In genomic region chr1:92733732-92734131, GRCm38 (mm10) we compare ENCODE assay signal across 27 mouse cellular contexts.
DNase-seq lines count a peak whose midpoint lies in the region; ATAC-seq and TF ChIP-seq lines count a peak whose summit lies in the region.
"Had no signal": no experiment of that assay in that cellular context is flagged by ENCODE, and none has a peak within 500 bp of the region (broad histone marks: within the 10 kb centered on the region; RNA-seq: fewer than 3 reads in every experiment).

No protein-coding gene starts in this region.

- TF ChIP-seq POLR2A in brain, embryonic 14.5 days (IDR thresholded peaks at IDR 0.05; ENCODE audit: borderline replicate concordance, extremely low read depth, insufficient read depth, insufficient read length, poor library complexity, severe bottlenecking): no peak

- peaks cover 8% of the 10 kb centered on the region; the same call in 1 of the 2 replicates for H3K4me1 ChIP-seq in hindbrain, postnatal 0 days (ENCODE audit: insufficient read depth, low read length)
- no peaks in the 10 kb centered on the region for H3K4me1 ChIP-seq in hindbrain, embryonic 11.5 days (replicated peaks; ENCODE audit: control insufficient read depth, insufficient read depth, low read length)
- H3K4me1 ChIP-seq in forebrain, embryonic 16.5 days (replicated peaks; ENCODE audit: control insufficient read depth, insufficient read depth, low read length): peaks cover 64% of the 10 kb centered on the region
- peaks cover 3% of the 10 kb centered on the region; the same call in 1 of the 2 replicates for H3K4me1 ChIP-seq in heart, embryonic 11.5 days (ENCODE audit: control insufficient read depth, insufficient read depth, low read length)
- H3K4me1 ChIP-seq: intestine, embryonic 15.5 days; liver, embryonic 13.5 days had no signal

- no peak overlapping the region for H3K4me2 ChIP-seq in hindbrain, postnatal 0 days (ENCODE audit: low read depth, low read length)
- H3K4me2 ChIP-seq in hindbrain, embryonic 11.5 days (replicated peaks; ENCODE audit: low read depth, low read length): no peak overlapping the region
- no peak overlapping the region for H3K4me2 ChIP-seq in forebrain, embryonic 16.5 days (ENCODE audit: low read length)
- H3K4me2 ChIP-seq in heart, embryonic 11.5 days: no peak overlapping the region
- H3K4me2 ChIP-seq: hindbrain, embryonic 12.5 days; intestine, embryonic 15.5 days; liver, embryonic 13.5 days; neural tube, embryonic 15.5 days had no signal

- peak; percentile 63 for ATAC-seq in hindbrain, postnatal 0 days
- ATAC-seq in hindbrain, embryonic 11.5 days (ENCODE audit: low FRiP score): no peak
- peak; percentile 18 for ATAC-seq in forebrain, embryonic 16.5 days
- no peak for ATAC-seq in heart, embryonic 11.5 days (replicated peaks; ENCODE audit: insufficient number of reproducible peaks, low FRiP score, low TSS enrichment)
- ATAC-seq in inflammation-experienced regulatory T-cells, adult 6 months: no peak
- ATAC-seq: intestine, embryonic 15.5 days; lung, postnatal 0 days had no signal

- H3K4me3 ChIP-seq in hindbrain, postnatal 0 days (ENCODE audit: low read length): no peak overlapping the region
- no peak overlapping the region for H3K4me3 ChIP-seq in hindbrain, embryonic 11.5 days (ENCODE audit: low read depth, low read length)
- no peak overlapping the region for H3K4me3 ChIP-seq in forebrain, embryonic 16.5 days (replicated peaks; ENCODE audit: low read length)
- H3K4me3 ChIP-seq in heart, embryonic 11.5 days (ENCODE audit: low read depth, low read length): no peak overlapping the region
- H3K4me3 ChIP-seq: hindbrain, embryonic 12.5 days; intestine, embryonic 15.5 days; liver, embryonic 13.5 days; neural tube, embryonic 15.5 days had no signal

- no peak overlapping the region for H3K27ac ChIP-seq in hindbrain, postnatal 0 days
- H3K27ac ChIP-seq in hindbrain, embryonic 11.5 days (ENCODE audit: low read depth, low read length): no peak overlapping the region
- peak overlapping the region; percentile 68 for H3K27ac ChIP-seq in forebrain, embryonic 16.5 days (ENCODE audit: low read length)
- no peak overlapping the region for H3K27ac ChIP-seq in heart, embryonic 11.5 days (ENCODE audit: low read depth, low read length)
- H3K27ac ChIP-seq: hindbrain, embryonic 12.5 days; intestine, embryonic 15.5 days; liver, embryonic 13.5 days; neural tube, embryonic 15.5 days; stomach, postnatal 0 days had no signal

- no peaks in the 10 kb centered on the region for H3K27me3 ChIP-seq in hindbrain, postnatal 0 days (ENCODE audit: insufficient read depth, low read length)
- H3K27me3 ChIP-seq in hindbrain, embryonic 11.5 days (ENCODE audit: control insufficient read depth, insufficient read depth, low read length): no peaks in the 10 kb centered on the region
- no peaks in the 10 kb centered on the region for H3K27me3 ChIP-seq in forebrain, embryonic 16.5 days (replicated peaks; ENCODE audit: control insufficient read depth, insufficient read depth, low read length)
- peaks cover 15% of the 10 kb centered on the region for H3K27me3 ChIP-seq in heart, embryonic 11.5 days (ENCODE audit: control insufficient read depth, insufficient read depth, low read length)
- H3K27me3 ChIP-seq: intestine, embryonic 15.5 days; neural tube, embryonic 15.5 days had no signal

- H3K9ac ChIP-seq in hindbrain, postnatal 0 days (replicated peaks; ENCODE audit: low read length): no peak overlapping the region
- H3K9ac ChIP-seq in hindbrain, embryonic 11.5 days (ENCODE audit: low read depth, low read length): no peak overlapping the region
- no peak overlapping the region for H3K9ac ChIP-seq in forebrain, embryonic 16.5 days (replicated peaks; ENCODE audit: low read depth, low read length)
- no peak overlapping the region for H3K9ac ChIP-seq in heart, embryonic 11.5 days (ENCODE audit: low read depth, low read length)
- H3K9ac ChIP-seq: hindbrain, embryonic 12.5 days; intestine, embryonic 15.5 days; liver, embryonic 13.5 days; neural tube, embryonic 15.5 days had no signal

- no peaks in the 10 kb centered on the region for H3K36me3 ChIP-seq in hindbrain, postnatal 0 days (ENCODE audit: insufficient read depth, low read length)
- H3K36me3 ChIP-seq in hindbrain, embryonic 11.5 days (ENCODE audit: control insufficient read depth, insufficient read depth, low read length): no peaks in the 10 kb centered on the region
- no peaks in the 10 kb centered on the region for H3K36me3 ChIP-seq in forebrain, embryonic 16.5 days (ENCODE audit: control insufficient read depth, insufficient read depth)
- H3K36me3 ChIP-seq in heart, embryonic 11.5 days (ENCODE audit: control insufficient read depth, insufficient read depth, low read length): no peaks in the 10 kb centered on the region
- H3K36me3 ChIP-seq: hindbrain, embryonic 12.5 days; intestine, embryonic 15.5 days; liver, embryonic 13.5 days; neural tube, embryonic 15.5 days had no signal

- WGBS in hindbrain, postnatal 0 days: 16% methylated on average over 8 of the region's 8 CpGs
- WGBS in hindbrain, embryonic 11.5 days: 47% methylated on average over 8 of the region's 8 CpGs
- 7% methylated on average over 8 of the region's 8 CpGs for WGBS in forebrain, embryonic 16.5 days
- WGBS in heart, embryonic 11.5 days (ENCODE audit: insufficient replicate concordance): 63% methylated on average over 8 of the region's 8 CpGs

- H3K9me3 ChIP-seq in hindbrain, postnatal 0 days (ENCODE audit: low read length): no peaks in the 10 kb centered on the region
- H3K9me3 ChIP-seq in hindbrain, embryonic 11.5 days (ENCODE audit: control insufficient read depth, low read length): no peaks in the 10 kb centered on the region
- no peaks in the 10 kb centered on the region for H3K9me3 ChIP-seq in forebrain, embryonic 16.5 days (ENCODE audit: control insufficient read depth, low read length)
- no peaks in the 10 kb centered on the region for H3K9me3 ChIP-seq in heart, embryonic 11.5 days (replicated peaks; ENCODE audit: control insufficient read depth, low read length)
- H3K9me3 ChIP-seq: hindbrain, embryonic 12.5 days; intestine, embryonic 15.5 days; liver, embryonic 13.5 days; neural tube, embryonic 15.5 days had no signal

- TF ChIP-seq CTCF in hindbrain, postnatal 0 days (IDR thresholded peaks at IDR 0.05; ENCODE audit: low read depth): no peak
- TF ChIP-seq CTCF in brain, embryonic 14.5 days (IDR thresholded peaks at IDR 0.05; ENCODE audit: borderline replicate concordance, extremely low read depth, insufficient read depth, insufficient read length): no peak

- peak; percentile 58 for DNase-seq in hindbrain, postnatal 0 days (ENCODE audit: low spot score)
- no peak for DNase-seq in hindbrain, embryonic 11.5 days (ENCODE audit: low spot score)
- DNase-seq in brain, adult 2 months (ENCODE audit: low read depth, low spot score): peak; percentile 64
- DNase-seq in brain, embryonic 14.5 days (ENCODE audit: low read depth): peak; percentile 83
- DNase-seq: adrenal gland, postnatal 25 days; B cell, adult 2 months; cerebellum, adult 2 months; gastrocnemius, postnatal 10 days; heart, postnatal 14 days; kidney, adult 2 months; kidney, postnatal 36 days; layer of hippocampus, postnatal 36 days; left cerebral cortex, postnatal 4 days; liver, embryonic 13.5 days; lung, adult 18-20 months; lung, postnatal 4 days; right cerebral cortex, postnatal 4 days; thymus, adult 18-20 months; thymus, postnatal 25 days had no signal

Comparison
In these comparisons a context has a peak if more than half of its experiments do, and no peak if none do; other contexts are left out.
1. ATAC-seq: peak in hindbrain, postnatal 0 days (single experiment) and forebrain, embryonic 16.5 days (single experiment); none in hindbrain, embryonic 11.5 days (single experiment), heart, embryonic 11.5 days (single experiment) and inflammation-experienced regulatory T-cells, adult 6 months (single experiment).